1 mouse cellular context compared by ENCODE assay signal in the genomic region with DNA sequence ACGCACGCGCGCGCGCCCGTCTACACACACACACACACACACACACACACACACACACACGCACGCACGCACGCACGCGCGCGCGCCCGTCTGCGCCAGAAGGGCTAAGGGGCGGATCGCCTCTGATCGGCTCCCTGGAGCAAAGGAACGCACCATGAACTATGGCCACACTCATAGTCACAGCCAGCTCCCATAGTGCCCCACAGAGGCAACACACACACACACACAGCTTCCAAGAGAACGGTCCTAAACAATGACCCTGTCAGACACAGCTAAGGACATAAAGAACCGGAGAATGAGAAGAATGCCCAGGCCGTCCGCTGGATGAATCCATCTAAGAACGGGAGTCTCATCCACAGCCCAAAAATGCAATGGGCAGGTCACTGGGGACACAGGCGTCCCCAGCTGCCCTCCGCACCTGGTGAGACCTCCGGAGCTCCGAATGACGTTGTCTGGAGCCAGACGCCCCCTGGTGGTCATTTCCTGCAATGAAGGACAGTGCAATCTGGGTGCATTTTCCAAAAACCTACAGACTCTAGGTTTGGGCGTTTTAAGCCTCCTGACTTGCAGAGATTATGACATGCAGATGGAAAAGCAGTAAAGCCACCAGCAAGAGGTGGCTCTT.
A peak's percentile ranks its signal among the peaks of the same experiment; 100 is the strongest.
TF ChIP-seq lines count a peak whose summit lies in the region.

No protein-coding gene starts in this region.

TF ChIP-seq in C2C12, 6 proteins besides CTCF, POLR2A, EP300 and RAD21:
- TF ChIP-seq USF1 (IDR thresholded peaks at IDR 0.05; ENCODE audit: low read depth), result no peak
- TF ChIP-seq MYOG (IDR thresholded peaks at IDR 0.05; ENCODE audit: control insufficient read depth, extremely low read depth, insufficient read length), result no peak
- peak; percentile 54 for TF ChIP-seq MYOD1 (IDR thresholded peaks at IDR 0.05; ENCODE audit: control insufficient read depth, insufficient read length, low read depth)
- no peak for TF ChIP-seq CEBPB (IDR thresholded peaks at IDR 0.05; ENCODE audit: low read depth)
- no peak for TF ChIP-seq MAX (IDR thresholded peaks at IDR 0.05)
- no peak for TF ChIP-seq FOSL1 (IDR thresholded peaks at IDR 0.05; ENCODE audit: insufficient read depth, low read length, poor library complexity, severe bottlenecking)
